Mouse (Mus musculus): ENCODE data around the gene Tmprss7.

- TF ChIP-seq POLR2A (IDR thresholded peaks at IDR 0.05; ENCODE audit: low read depth, low read length) (no peak), CTCF (IDR thresholded peaks at IDR 0.05; ENCODE audit: extremely low read depth, insufficient read depth, insufficient read length, insufficient replicate concordance) (no peak)
Observed at GRCm38 (mm10) chr16:45640070-45640762, 53.2 kb downstream of the Tmprss7 start.

Data from spleen, adult 2 months (tissue).